Mouse (Mus musculus) frontal cortex, postnatal 14 days (tissue): ENCODE measurements at regions not wholly inside any gene's neighbourhood (a gene's known extent, or its start where the extent isn't known, plus 50 kb on each side); places are given as distances from the start of the nearest gene placed in this dataset.
"Not testable (repeated sequence)": the region's sequence is repeated elsewhere in the genome, so short reads cannot be mapped to it uniquely, and the experiment has no call there.

Experiments used
- DNase-seq, 2 experiments: peaks; one replicate each; pipeline ENCODE4 v3.0.0; 2022; ENCODE audit warnings: low spot score in 2 of 2

- DNase-seq = no peak
Measured at GRCm38 (mm10) chr12:63805458-63805857, 669.0 kb downstream of the Fscb start.

- DNase-seq = no peak
Measured at GRCm38 (mm10) chr12:63804008-63804407, 670.5 kb downstream of the Fscb start.

GRCm38 (mm10) chr12:63791667-63792066 lies 682.8 kb downstream of the Fscb start:
- DNase-seq = peak in 1 of 2 experiments; percentile 4

GRCm38 (mm10) chr12:63777874-63778273 lies 696.6 kb downstream of the Fscb start:
- no peak for DNase-seq

GRCm38 (mm10) chr12:63761073-63761472 lies 713.4 kb downstream of the Fscb start:
- DNase-seq = not testable (repeated sequence)
